Mouse (Mus musculus) cerebellum, adult 9-11 months (tissue): ENCODE data around the gene Pkd1.

ENCODE experiments used
- DNase-seq: peaks from one replicate; pipeline ENCODE4 v3.0.0; 2022

The Pkd1 gene

GRCm38 (mm10) chr17:24608874-24609273, 59.2 kb downstream of the Pkd1 start:
- no peak for DNase-seq

- DNase-seq = no peak
These were observed 61.1 kb downstream of the Pkd1 start for GRCm38 (mm10) chr17:24610711-24611110.

GRCm38 (mm10) chr17:24617561-24618194, 68.0 kb downstream of the Pkd1 start:
- no peak for DNase-seq

- DNase-seq = no peak
These were observed 75.8 kb downstream of the Pkd1 start for GRCm38 (mm10) chr17:24625472-24625871.

GRCm38 (mm10) chr17:24628646-24629045, 79.0 kb downstream of the Pkd1 start:
- DNase-seq = peak; percentile 83

- no peak for DNase-seq
These were observed 80.4 kb downstream of the Pkd1 start for GRCm38 (mm10) chr17:24630072-24630471.

- DNase-seq = peak; percentile 82
These were observed 82.7 kb downstream of the Pkd1 start, which contains the start of the genes Tsc2 and Nthl1 for GRCm38 (mm10) chr17:24632167-24632812. TSS of gene Tsc2 (minus strand) at chr17:24632630. TSS of gene Nthl1 (plus strand) at chr17:24632680.

GRCm38 (mm10) chr17:24632813-24633449, 83.3 kb downstream of the Pkd1 start:
- DNase-seq = peak; percentile 60

GRCm38 (mm10) chr17:24633831-24634230, 84.2 kb downstream of the Pkd1 start:
- no peak for DNase-seq

- no peak for DNase-seq
These were observed 85.4 kb downstream of the Pkd1 start for GRCm38 (mm10) chr17:24635024-24635423.

GRCm38 (mm10) chr17:24635694-24636093, 86.1 kb downstream of the Pkd1 start:
- no peak for DNase-seq

GRCm38 (mm10) chr17:24636781-24637481, 87.3 kb downstream of the Pkd1 start:
- no peak for DNase-seq

- no peak for DNase-seq
These were observed 88.6 kb downstream of the Pkd1 start for GRCm38 (mm10) chr17:24638214-24638613.

- no peak for DNase-seq
These were observed 89.2 kb downstream of the Pkd1 start for GRCm38 (mm10) chr17:24638840-24639239.

GRCm38 (mm10) chr17:24639571-24639988, 89.9 kb downstream of the Pkd1 start:
- no peak for DNase-seq

GRCm38 (mm10) chr17:24640119-24640518, 90.5 kb downstream of the Pkd1 start:
- no peak for DNase-seq

- DNase-seq = no peak
These were observed 90.9 kb downstream of the Pkd1 start for GRCm38 (mm10) chr17:24640581-24640980.

- DNase-seq = no peak
These were observed 92.3 kb downstream of the Pkd1 start for GRCm38 (mm10) chr17:24641944-24642343.

- DNase-seq = no peak
These were observed 93.2 kb downstream of the Pkd1 start for GRCm38 (mm10) chr17:24642791-24643343.

- DNase-seq = no peak
These were observed 94.5 kb downstream of the Pkd1 start for GRCm38 (mm10) chr17:24644030-24644715.

GRCm38 (mm10) chr17:24644875-24645721, 95.5 kb downstream of the Pkd1 start:
- no peak for DNase-seq
